Mouse (Mus musculus): ENCODE data around the gene Tigd2.

GRCm38 (mm10) chr6:59208685-59209298 lies at the start of gene Tigd2:
- TF ChIP-seq POLR2A (IDR thresholded peaks at IDR 0.05; ENCODE audit: borderline replicate concordance, control insufficient read depth, low read depth, low read length) (peak; percentile 78; the same call in 1 of the 2 replicates), CTCF (IDR thresholded peaks at IDR 0.05; ENCODE audit: control insufficient read depth, insufficient read depth, low read length) (peak; percentile 79)
